Mouse (Mus musculus): ENCODE data around the gene 4931422A03Rik.
A peak's percentile ranks its signal among the peaks of the same experiment; 100 is the strongest.
"Not testable (repeated sequence)": the region's sequence is repeated elsewhere in the genome, so short reads cannot be mapped to it uniquely, and the experiment has no call there.

The 4931422A03Rik gene

GRCm38 (mm10) chr2:104028139-104028723 lies at the start of gene 4931422A03Rik:
Gene 4931422A03Rik, minus strand, starts transcription at chr2:104028361.
- DNase-seq: no peak

GRCm38 (mm10) chr2:104069704-104070185 lies 41.6 kb upstream of the 4931422A03Rik start, which contains the start of gene Cd59b:
Gene Cd59b, plus strand, starts transcription at chr2:104069849.
- peak; percentile 49 to 67 for DNase-seq

- not testable (repeated sequence) for DNase-seq
These were observed 40.3 kb upstream of the 4931422A03Rik start, which contains the start of gene Gm10799 for GRCm38 (mm10) chr2:104068450-104068849. Gene Gm10799, minus strand, starts transcription at chr2:104068550.

- DNase-seq: not testable (repeated sequence)
These were observed 37.4 kb upstream of the 4931422A03Rik start, which contains the start of gene Gm10912 for GRCm38 (mm10) chr2:104065526-104065925. Gene Gm10912, plus strand, starts transcription at chr2:104065826.

- DNase-seq: no peak
These were observed 36.0 kb upstream of the 4931422A03Rik start for GRCm38 (mm10) chr2:104064152-104064551.

- DNase-seq: no peak
These were observed 34.5 kb upstream of the 4931422A03Rik start for GRCm38 (mm10) chr2:104062665-104063064.

- no peak for DNase-seq
These were observed 32.8 kb upstream of the 4931422A03Rik start for GRCm38 (mm10) chr2:104060996-104061395.

- no peak for DNase-seq
These were observed 31.6 kb upstream of the 4931422A03Rik start for GRCm38 (mm10) chr2:104059786-104060185.

- DNase-seq: no peak
These were observed 30.8 kb upstream of the 4931422A03Rik start for GRCm38 (mm10) chr2:104058954-104059353.

GRCm38 (mm10) chr2:104058381-104058780 lies 30.2 kb upstream of the 4931422A03Rik start:
- no peak for DNase-seq

- DNase-seq: no peak
These were observed 16.4 kb upstream of the 4931422A03Rik start for GRCm38 (mm10) chr2:104044479-104045080.

- DNase-seq: no peak
These were observed 15.7 kb upstream of the 4931422A03Rik start for GRCm38 (mm10) chr2:104043624-104044478.

GRCm38 (mm10) chr2:104042766-104043165 lies 14.6 kb upstream of the 4931422A03Rik start:
- no peak for DNase-seq

- no peak for DNase-seq
These were observed 13.5 kb upstream of the 4931422A03Rik start for GRCm38 (mm10) chr2:104041632-104042031.

- no peak for DNase-seq
These were observed 10.1 kb upstream of the 4931422A03Rik start for GRCm38 (mm10) chr2:104038236-104038635.

GRCm38 (mm10) chr2:104036316-104036715 lies 8.2 kb upstream of the 4931422A03Rik start:
- DNase-seq: no peak

GRCm38 (mm10) chr2:104035595-104035994 lies 7.4 kb upstream of the 4931422A03Rik start:
- no peak for DNase-seq

GRCm38 (mm10) chr2:104034832-104035472 lies 6.8 kb upstream of the 4931422A03Rik start:
- peak; percentile 73 to 80 for DNase-seq

GRCm38 (mm10) chr2:104032056-104032455 lies 3.9 kb upstream of the 4931422A03Rik start:
- no peak for DNase-seq

- no peak for DNase-seq
These were observed 2.2 kb upstream of the 4931422A03Rik start for GRCm38 (mm10) chr2:104030381-104030780.

GRCm38 (mm10) chr2:104029074-104029473 lies 913 bp upstream of the 4931422A03Rik start:
- no peak for DNase-seq

- peak; percentile 92 to 95 for DNase-seq
These were observed 563 bp downstream of the 4931422A03Rik start, which contains the start of gene Fbxo3 for GRCm38 (mm10) chr2:104027458-104028138. Gene Fbxo3, plus strand, starts transcription at chr2:104027721.

Measured in cerebellum, postnatal 10 days (tissue).